Mouse (Mus musculus) thymus, adult 2 months (tissue): ENCODE measurements around the gene Pde4a. TPM values are rescaled to one million over a fixed set of nuclear protein-coding genes. Genes with fewer than 3 reads are reported as not detected.

Experiments
- DNase-seq: peaks from one replicate; pipeline ENCODE4 v3.0.0; 2021
- H3K27ac ChIP-seq: fragments of 200-500 bp; 2 replicates; pipeline ENCODE4 v1.5.1; 2012; ENCODE audit warnings: low read length, control low read depth; ENCODE audit not compliant: control insufficient read depth, insufficient read depth
- H3K27me3 ChIP-seq: fragments of 200-500 bp; 2 replicates; pipeline ENCODE4 v1.6.1; 2012; ENCODE audit warnings: mild to moderate bottlenecking, low read length, moderate library complexity, mixed read lengths; ENCODE audit not compliant: control insufficient read depth, insufficient read depth
- H3K36me3 ChIP-seq: fragments of 200-500 bp; 2 replicates; pipeline ENCODE4 v1.6.1; 2012; ENCODE audit warnings: mild to moderate bottlenecking, low read length, moderate library complexity; ENCODE audit not compliant: control insufficient read depth, insufficient read depth
- H3K4me1 ChIP-seq: fragments of 200-500 bp; replicated peaks from 2 replicates; pipeline ENCODE4 v1.6.1; 2012; ENCODE audit warnings: low read length; ENCODE audit not compliant: control insufficient read depth, insufficient read depth
- H3K4me3 ChIP-seq: fragments of 200-500 bp; 2 replicates; pipeline ENCODE4 v1.5.1; 2012; ENCODE audit warnings: mild to moderate bottlenecking, low read length, control low read depth, moderate library complexity; ENCODE audit not compliant: control insufficient read depth, insufficient read depth
- CTCF ChIP-seq: fragments of 200-500 bp; IDR thresholded peaks from 2 replicates; pipeline ENCODE4 v1.5.1; 2012; ENCODE audit warnings: mild to moderate bottlenecking, control low read depth, low read length, moderate library complexity, borderline replicate concordance; ENCODE audit not compliant: control insufficient read depth, poor library complexity, insufficient read depth; ENCODE audit errors: extremely low read depth
- POLR2A ChIP-seq: fragments of 200-500 bp; IDR thresholded peaks from 2 replicates; pipeline ENCODE4 v1.6.1; 2012; ENCODE audit warnings: mild to moderate bottlenecking, low read length, control low read depth, moderate library complexity; ENCODE audit not compliant: control insufficient read depth, poor library complexity, insufficient read depth; ENCODE audit errors: extremely low read depth
- WGBS: fragments of 180-500 bp; shearing (Covaris S2); methylation state at CpG from one replicate; pipeline ENCODE4 v1.1.7; 2018; 5-methylcytosine and 5-hydroxymethylcytosine counted together
- polyA plus RNA-seq: library from polyadenylated mRNA; depleted of rRNA; stranded (reverse); fragments of >200 nt; gene quantifications from 2 replicates; pipeline ENCODE4 v1.2.3, GENCODE M21; 2012

The Pde4a gene
- polyA plus RNA-seq, 1 experiment: 6.8 TPM

- Histone ChIP-seq H3K4me1 (peaks cover 18% of the 10 kb centered on the region), H3K4me3 (peak overlapping the region; percentile 2; the same call in 1 of the 2 replicates), H3K27me3 (no peaks in the 10 kb centered on the region), H3K36me3 (no peaks in the 10 kb centered on the region), H3K27ac (no peak overlapping the region)
- no peak for DNase-seq
- TF ChIP-seq POLR2A: no peak
- WGBS: 3% methylated on average over 45 of the region's 48 CpGs
Measured at GRCm38 (mm10) chr9:21181421-21182220, 16.1 kb downstream of the Pde4a start.

- DNase-seq: no peak
- WGBS: 40% methylated on average over 6 of the region's 6 CpGs
- H3K4me3 ChIP-seq: no peak overlapping the region
- H3K27ac ChIP-seq: no peak overlapping the region
- no peaks in the 10 kb centered on the region for H3K27me3 ChIP-seq
- H3K4me1 ChIP-seq: peaks cover 18% of the 10 kb centered on the region
- no peaks in the 10 kb centered on the region for H3K36me3 ChIP-seq
- TF ChIP-seq CTCF: no peak
- TF ChIP-seq POLR2A: no peak
Measured at GRCm38 (mm10) chr9:21183421-21183820, 17.9 kb downstream of the Pde4a start.

GRCm38 (mm10) chr9:21183905-21184413 is 18.4 kb downstream of the Pde4a start:
- peaks cover 18% of the 10 kb centered on the region for H3K4me1 ChIP-seq

GRCm38 (mm10) chr9:21184733-21185132 is 19.2 kb downstream of the Pde4a start:
- TF ChIP-seq CTCF (no peak), POLR2A (no peak)
- H3K27me3 ChIP-seq: no peaks in the 10 kb centered on the region
- H3K4me3 ChIP-seq: no peak overlapping the region
- H3K27ac ChIP-seq: no peak overlapping the region
- H3K36me3 ChIP-seq: no peaks in the 10 kb centered on the region
- peaks cover 18% of the 10 kb centered on the region for H3K4me1 ChIP-seq
- WGBS: 81% methylated on average over 2 of the region's 2 CpGs
- no peak for DNase-seq

More at GRCm38 (mm10) chr9:21183905-21184413, 18.4 kb downstream of the Pde4a start:
- Histone ChIP-seq H3K27ac (no peak overlapping the region), H3K36me3 (no peaks in the 10 kb centered on the region), H3K27me3 (no peaks in the 10 kb centered on the region), H3K4me3 (peak overlapping the region; percentile 35)
- TF ChIP-seq POLR2A: no peak
- TF ChIP-seq CTCF: peak; percentile 21; the same call in 1 of the 2 replicates
- WGBS: 2% methylated on average over 34 of the region's 34 CpGs
- DNase-seq: peak; percentile 55

- no peak for DNase-seq
- H3K27me3 ChIP-seq: no peaks in the 10 kb centered on the region
- TF ChIP-seq POLR2A: no peak
- no peak for TF ChIP-seq CTCF
- H3K36me3 ChIP-seq: no peaks in the 10 kb centered on the region
- 97% methylated on average over 5 of the region's 5 CpGs for WGBS
- H3K4me3 ChIP-seq: no peak overlapping the region
- no peak overlapping the region for H3K27ac ChIP-seq
- peaks cover 18% of the 10 kb centered on the region for H3K4me1 ChIP-seq
Measured at GRCm38 (mm10) chr9:21185436-21185835, 19.9 kb downstream of the Pde4a start.

GRCm38 (mm10) chr9:21189905-21190304 is 24.4 kb downstream of the Pde4a start:
- TF ChIP-seq POLR2A (no peak), CTCF (no peak)
- Histone ChIP-seq H3K4me3 (no peak overlapping the region), H3K36me3 (no peaks in the 10 kb centered on the region), H3K4me1 (no peaks in the 10 kb centered on the region), H3K27me3 (no peaks in the 10 kb centered on the region), H3K27ac (no peak overlapping the region)
- 47% methylated on average over 7 of the region's 7 CpGs for WGBS
- peak; percentile 30 for DNase-seq
